Mouse (Mus musculus) C2C12 (cell line): Measurements from ENCODE around the gene Ppp5c. TPM values are rescaled to one million over a fixed set of nuclear protein-coding genes. Genes with fewer than 3 reads are reported as not detected.

Source experiments
- H3K27me3 ChIP-seq: one replicate; pipeline ENCODE4 v1.6.1; 2011; ENCODE audit not compliant: control insufficient read depth, insufficient read depth, insufficient read length
- H3K36me3 ChIP-seq: one replicate; pipeline ENCODE4 v1.6.1; 2011; ENCODE audit not compliant: control insufficient read depth, insufficient read depth
- H3K4me3 ChIP-seq: one replicate; pipeline ENCODE4 v1.5.1; 2011; ENCODE audit warnings: mild to moderate bottlenecking, control low read depth; ENCODE audit not compliant: poor library complexity, insufficient read depth, severe bottlenecking
- H3K79me2 ChIP-seq: one replicate; pipeline ENCODE4 v1.6.1; 2011; ENCODE audit not compliant: control insufficient read depth, insufficient read depth
- H3K79me3 ChIP-seq: one replicate; pipeline ENCODE4 v1.6.1; 2011; ENCODE audit warnings: low read depth, control low read depth
- H3ac ChIP-seq: one replicate; pipeline ENCODE3; 2011; ENCODE audit warnings: low read depth; ENCODE audit not compliant: control insufficient read depth, insufficient read length
- CEBPB ChIP-seq: IDR thresholded peaks from one replicate; pipeline ENCODE4 v1.6.1; 2011; ENCODE audit warnings: low read depth, mild to moderate bottlenecking, control low read depth, moderate library complexity
- CTCF ChIP-seq: IDR thresholded peaks from one replicate; pipeline ENCODE4 v1.5.1; 2011; ENCODE audit not compliant: control insufficient read depth, insufficient read depth, insufficient read length
- FOSL1 ChIP-seq: IDR thresholded peaks from one replicate; pipeline ENCODE4 v1.8.0; 2011; ENCODE audit warnings: mild to moderate bottlenecking, low read length; ENCODE audit not compliant: poor library complexity, insufficient read depth, severe bottlenecking
- MAX ChIP-seq: IDR thresholded peaks from one replicate; pipeline ENCODE4 v1.6.1; 2011; ENCODE audit warnings: mild to moderate bottlenecking, control low read depth
- MYOD1 ChIP-seq: IDR thresholded peaks from one replicate; pipeline ENCODE4 v1.6.1; 2011; ENCODE audit warnings: low read depth; ENCODE audit not compliant: control insufficient read depth, insufficient read length
- MYOG ChIP-seq: IDR thresholded peaks from one replicate; pipeline ENCODE4 v1.6.1; 2011; ENCODE audit not compliant: control insufficient read depth, insufficient read length; ENCODE audit errors: extremely low read depth
- USF1 ChIP-seq: IDR thresholded peaks from one replicate; pipeline ENCODE4 v1.6.1; 2011; ENCODE audit warnings: low read depth, mild to moderate bottlenecking, control low read depth, moderate library complexity
- polyA plus RNA-seq: library from polyadenylated mRNA; unstranded; fragments of >200 nt; fragmentation: generic; extraction: Trizol; gene quantifications from one replicate; pipeline ENCODE4 v1.2.1, GENCODE M21; 2012; ENCODE audit warnings: missing spikeins

Ppp5c gene
- polyA plus RNA-seq, 1 experiment = 143 TPM

DNA sequence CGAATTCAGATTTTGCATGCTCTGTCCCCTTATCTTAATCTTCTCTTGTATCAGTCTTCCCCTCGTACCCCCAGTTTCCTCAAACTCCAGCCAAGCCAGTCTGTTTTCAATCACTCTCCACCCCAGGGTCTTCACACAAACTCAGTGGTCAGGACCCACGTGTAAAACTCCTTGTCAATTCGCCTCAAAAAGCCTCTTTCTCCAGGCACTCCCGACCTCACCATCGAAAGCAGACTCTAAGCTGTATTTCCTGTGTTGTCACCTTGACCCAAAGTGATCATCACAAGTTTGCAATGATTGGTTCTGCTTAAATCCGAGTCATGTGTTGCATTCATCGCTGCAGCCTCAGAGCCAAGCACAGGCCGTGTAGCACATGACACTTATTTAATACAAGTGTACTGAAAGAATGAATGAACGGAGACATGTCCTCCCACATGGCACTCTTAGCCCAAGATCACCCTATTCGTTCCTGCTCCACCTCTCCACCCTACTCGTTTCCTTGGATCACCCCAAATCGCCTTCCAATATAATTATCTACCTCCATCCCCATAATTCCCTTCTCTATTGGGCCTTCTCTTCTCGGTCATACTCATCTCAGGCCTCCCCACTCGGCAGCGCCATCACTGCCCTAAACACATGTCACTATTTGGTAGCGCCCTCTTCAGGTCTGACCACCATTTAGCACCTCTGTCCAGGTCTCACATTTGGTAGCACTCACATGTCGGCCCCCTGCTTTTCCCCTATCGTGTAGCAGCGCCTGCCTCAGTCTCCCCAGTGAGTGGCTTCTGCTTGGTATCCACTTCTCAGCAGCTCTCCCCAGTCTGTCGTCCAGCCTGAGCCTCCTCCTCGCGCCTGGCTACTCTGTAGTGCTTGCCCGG, 775 bp downstream of the Ppp5c start:
- TF ChIP-seq CTCF (peak; percentile 68), MYOG (no peak), CEBPB (no peak)
- H3ac ChIP-seq = peak overlapping the region; percentile 82
- H3K79me2 ChIP-seq = peaks cover 52% of the 10 kb centered on the region
- H3K27me3 ChIP-seq = no peaks in the 10 kb centered on the region
- H3K79me3 ChIP-seq = peaks cover 29% of the 10 kb centered on the region
- H3K36me3 ChIP-seq = peaks cover 5% of the 10 kb centered on the region
- H3K4me3 ChIP-seq = peak overlapping the region; percentile 57

DNA sequence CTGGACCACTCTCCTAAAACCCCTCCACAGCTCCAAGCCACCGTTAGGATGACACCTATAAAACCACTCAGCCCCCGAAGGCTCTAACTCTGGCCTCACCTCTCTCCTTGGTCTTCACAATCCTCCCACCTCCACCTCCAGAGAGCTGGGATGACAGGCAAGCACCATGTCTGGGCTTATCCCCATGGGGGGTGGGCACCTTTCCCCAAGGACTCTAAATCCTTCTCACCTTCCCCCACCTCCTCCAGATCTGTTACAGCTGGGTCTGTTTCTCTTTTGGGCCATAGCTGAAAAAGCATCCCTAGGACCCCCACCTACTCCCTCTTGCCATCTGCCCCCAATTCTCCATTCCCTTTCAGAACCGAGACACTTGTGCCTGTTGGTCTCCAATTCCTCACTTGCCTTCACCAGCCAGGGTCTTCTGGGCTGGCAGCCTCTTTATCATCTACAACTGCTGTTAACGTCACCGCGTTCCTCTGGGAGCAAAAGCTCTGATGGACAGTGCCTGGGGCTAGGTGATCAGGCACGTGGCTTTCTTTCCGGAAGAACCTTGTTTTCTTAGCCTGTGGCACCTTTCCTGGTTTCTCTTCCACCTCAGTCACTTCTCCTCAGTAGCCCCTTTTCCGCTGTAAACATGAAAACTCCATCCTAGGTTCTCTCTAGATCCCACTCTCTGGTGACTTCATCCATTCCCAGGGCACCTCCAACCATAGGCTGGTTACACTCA, 1.7 kb downstream of the Ppp5c start:
- Histone ChIP-seq H3K4me3 (peak overlapping the region; percentile 57), H3ac (no peak overlapping the region), H3K79me2 (peaks cover 52% of the 10 kb centered on the region), H3K36me3 (peaks cover 12% of the 10 kb centered on the region), H3K79me3 (peaks cover 33% of the 10 kb centered on the region), H3K27me3 (no peaks in the 10 kb centered on the region)
- no peak for TF ChIP-seq CTCF

DNA sequence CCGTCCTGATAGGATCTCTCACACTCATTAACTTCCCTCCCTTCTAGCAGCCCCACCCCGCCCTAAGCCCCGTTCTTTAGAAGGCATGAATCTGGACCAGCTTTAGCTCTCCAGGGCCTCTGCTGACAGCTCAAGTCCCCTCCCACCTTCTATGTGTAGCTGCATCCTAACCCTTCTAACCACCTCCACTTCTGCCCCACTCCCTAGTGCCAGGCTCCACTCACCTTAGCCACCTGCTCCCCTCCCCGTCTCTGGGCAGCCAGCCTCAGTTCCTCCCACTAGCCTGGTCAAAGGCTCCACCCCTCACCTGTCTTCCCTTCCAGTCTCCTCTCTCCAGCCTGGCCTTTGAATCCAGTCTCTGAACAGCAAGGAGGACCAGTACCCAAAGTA, 2.2 kb downstream of the Ppp5c start:
- no peak overlapping the region for H3ac ChIP-seq
- peaks cover 17% of the 10 kb centered on the region for H3K36me3 ChIP-seq
- TF ChIP-seq MYOG (no peak), CEBPB (no peak), USF1 (no peak), MYOD1 (no peak), FOSL1 (no peak), CTCF (no peak), MAX (no peak)
- no peak overlapping the region for H3K4me3 ChIP-seq
- peaks cover 36% of the 10 kb centered on the region for H3K79me3 ChIP-seq
- H3K79me2 ChIP-seq = peaks cover 58% of the 10 kb centered on the region
- no peaks in the 10 kb centered on the region for H3K27me3 ChIP-seq

DNA sequence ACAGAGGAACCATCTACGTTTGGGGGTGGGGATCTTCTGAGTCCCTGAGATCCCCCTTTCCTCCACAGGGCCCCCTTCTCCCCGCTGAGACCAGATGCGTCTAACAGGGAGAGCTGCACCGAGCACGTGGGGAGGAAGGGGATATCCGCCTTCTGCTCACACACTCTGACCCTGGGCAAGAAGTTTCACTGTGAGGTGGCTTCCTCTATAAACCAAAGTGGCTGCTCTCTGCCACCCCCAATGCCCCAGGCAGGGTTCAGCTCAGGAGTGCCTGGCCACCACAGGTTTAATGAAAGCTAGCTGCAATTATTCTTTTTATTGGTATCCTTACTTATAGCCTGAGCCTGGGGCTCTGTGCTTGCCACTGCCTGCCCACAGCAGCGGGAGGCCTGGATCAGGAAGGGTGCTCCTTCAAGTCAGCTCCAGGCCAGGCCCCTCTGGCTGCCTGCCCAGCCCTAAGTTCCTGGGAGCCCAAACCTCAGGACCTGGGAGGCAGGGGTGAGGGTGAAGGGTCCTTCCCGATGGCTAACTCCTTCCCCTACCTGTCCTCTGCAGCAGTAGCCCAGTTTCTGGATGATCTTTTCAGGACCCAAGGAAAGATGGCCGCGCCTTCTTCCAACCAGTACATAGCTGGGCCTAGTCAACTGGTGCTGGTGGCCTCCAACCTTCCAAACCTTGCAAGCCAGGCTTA, 2.8 kb downstream of the Ppp5c start:
- H3K36me3 ChIP-seq = peaks cover 21% of the 10 kb centered on the region
- H3K79me3 ChIP-seq = peaks cover 36% of the 10 kb centered on the region
- H3ac ChIP-seq = no peak overlapping the region
- H3K4me3 ChIP-seq = no peak overlapping the region
- H3K27me3 ChIP-seq = no peaks in the 10 kb centered on the region
- TF ChIP-seq CTCF (no peak), USF1 (no peak), MAX (no peak), MYOG (no peak), CEBPB (no peak), FOSL1 (no peak)
- peaks cover 63% of the 10 kb centered on the region for H3K79me2 ChIP-seq

DNA sequence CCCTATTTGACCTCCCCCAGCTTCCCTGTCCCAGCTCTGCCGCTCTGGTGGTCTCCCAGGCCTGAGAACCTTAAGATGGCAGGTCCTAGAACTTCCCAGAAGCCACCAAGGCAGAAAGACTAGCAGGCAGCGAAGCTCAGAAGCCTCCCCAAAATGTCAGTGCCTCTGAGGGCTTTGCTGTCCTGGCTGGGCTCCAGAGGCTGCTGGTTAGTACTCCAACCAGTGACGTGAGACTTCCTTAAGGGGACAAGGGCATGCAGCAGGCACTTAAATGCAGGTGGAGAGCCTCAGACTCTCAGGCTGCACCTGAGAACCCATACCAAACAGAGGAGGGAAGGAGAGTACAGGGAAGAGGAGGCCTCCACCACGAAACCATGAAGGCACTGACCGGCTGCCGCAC, 3.6 kb downstream of the Ppp5c start:
- no peak overlapping the region for H3ac ChIP-seq
- peaks cover 36% of the 10 kb centered on the region for H3K79me3 ChIP-seq
- TF ChIP-seq FOSL1 = no peak
- TF ChIP-seq MAX = no peak
- TF ChIP-seq CEBPB = no peak
- TF ChIP-seq MYOD1 = no peak
- TF ChIP-seq USF1 = no peak
- TF ChIP-seq CTCF = no peak
- TF ChIP-seq MYOG = no peak
- no peak overlapping the region for H3K4me3 ChIP-seq
- H3K36me3 ChIP-seq = peaks cover 23% of the 10 kb centered on the region
- no peaks in the 10 kb centered on the region for H3K27me3 ChIP-seq
- H3K79me2 ChIP-seq = peaks cover 71% of the 10 kb centered on the region

DNA sequence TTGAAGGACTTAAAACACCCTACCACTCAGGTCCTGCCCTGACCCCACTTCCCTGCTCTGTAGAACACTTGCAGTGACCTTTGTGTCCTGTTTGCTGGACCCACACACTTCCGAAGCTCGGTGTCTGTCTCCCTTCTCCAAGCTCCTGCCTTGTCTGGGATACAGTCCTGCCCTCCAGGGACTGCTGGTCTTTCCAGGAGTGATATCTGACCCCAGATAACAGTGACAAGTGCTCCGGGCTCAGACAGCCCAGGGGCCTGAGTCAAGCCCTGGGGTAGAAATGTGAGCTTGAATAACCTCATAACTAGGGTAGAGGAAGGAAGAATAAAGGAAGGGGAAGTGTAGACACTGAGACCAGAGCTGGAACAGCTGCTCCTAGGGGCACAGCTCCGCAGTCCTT, 4.0 kb downstream of the Ppp5c start:
- no peak for TF ChIP-seq USF1
- TF ChIP-seq FOSL1 = no peak
- no peak for TF ChIP-seq MYOD1
- TF ChIP-seq MYOG = no peak
- no peak for TF ChIP-seq CTCF
- no peak for TF ChIP-seq CEBPB
- no peak for TF ChIP-seq MAX
- Histone ChIP-seq H3K79me2 (peaks cover 76% of the 10 kb centered on the region), H3ac (no peak overlapping the region), H3K79me3 (peaks cover 38% of the 10 kb centered on the region), H3K27me3 (no peaks in the 10 kb centered on the region), H3K4me3 (no peak overlapping the region), H3K36me3 (peaks cover 27% of the 10 kb centered on the region)
